Mouse (Mus musculus): Measurements from ENCODE around the gene Megf11.

Megf11 gene

DNA sequence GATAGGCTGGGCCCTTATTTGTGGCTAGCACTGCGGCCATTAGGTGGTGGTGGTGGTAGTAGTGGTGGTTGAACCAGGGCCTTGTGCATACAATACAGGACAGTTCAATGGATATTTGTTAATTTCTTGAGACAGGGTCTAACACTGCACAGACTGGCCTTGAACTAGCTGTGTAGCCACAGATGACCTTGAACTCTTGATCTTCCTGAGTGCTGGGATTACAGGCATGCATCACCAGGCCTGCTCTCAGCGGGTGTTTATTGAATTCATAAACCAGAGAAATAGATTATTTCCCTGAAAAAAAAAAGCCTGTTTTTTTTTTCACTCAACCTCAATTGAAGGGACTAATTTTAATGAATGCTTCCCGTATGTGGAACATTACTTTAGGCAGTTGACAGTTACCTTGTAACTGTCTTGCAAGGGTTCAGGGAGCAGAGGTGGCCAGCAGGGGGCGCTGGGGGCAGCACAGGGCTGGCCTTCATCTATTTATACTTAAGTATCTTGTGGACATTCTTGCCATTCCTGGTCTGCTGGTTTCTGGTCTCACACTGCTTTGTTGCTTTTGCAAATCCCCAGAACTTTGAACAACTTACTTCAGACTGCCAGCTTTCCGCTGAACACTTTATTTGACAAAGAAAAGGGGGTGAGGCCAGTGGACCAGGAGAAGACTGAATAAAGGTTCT is 8.6 kb downstream of the Megf11 start:
- DNase-seq (ENCODE audit: low read depth, low spot score): peak; percentile 46

DNA sequence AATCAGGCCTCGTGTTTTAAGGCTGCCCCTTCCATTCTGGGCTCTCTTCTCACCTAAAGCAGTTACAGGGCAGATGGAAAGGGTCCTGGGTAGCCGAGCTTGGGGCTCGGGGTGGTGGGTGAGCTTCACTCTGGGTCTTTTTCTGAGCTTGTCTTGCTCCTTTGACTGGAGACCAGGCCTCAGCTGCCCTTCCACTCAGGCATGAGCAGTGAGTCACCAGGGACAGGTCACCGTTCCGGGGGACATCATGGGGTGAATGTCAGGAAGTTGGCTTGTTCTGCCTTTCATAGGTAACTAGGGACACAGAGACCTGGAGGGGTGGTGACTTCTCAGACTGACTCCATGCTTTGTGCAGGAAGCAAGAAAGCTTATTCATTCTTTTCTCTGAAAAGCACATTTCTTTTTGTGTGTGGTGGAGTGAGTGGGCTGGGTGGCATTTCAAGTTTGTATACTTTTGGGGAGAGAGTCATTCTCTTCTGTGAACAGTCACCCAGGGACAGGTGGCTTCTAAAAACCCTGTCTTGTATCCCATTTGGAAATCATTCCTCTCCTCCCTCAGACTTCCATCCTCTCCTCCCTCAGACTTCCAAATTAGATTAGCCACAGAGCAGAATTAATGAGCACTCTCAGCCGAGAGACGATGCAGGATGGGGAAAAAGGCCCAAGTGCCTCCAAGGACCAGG is 10.0 kb downstream of the Megf11 start:
- DNase-seq (ENCODE audit: low read depth, low spot score): no peak

DNA sequence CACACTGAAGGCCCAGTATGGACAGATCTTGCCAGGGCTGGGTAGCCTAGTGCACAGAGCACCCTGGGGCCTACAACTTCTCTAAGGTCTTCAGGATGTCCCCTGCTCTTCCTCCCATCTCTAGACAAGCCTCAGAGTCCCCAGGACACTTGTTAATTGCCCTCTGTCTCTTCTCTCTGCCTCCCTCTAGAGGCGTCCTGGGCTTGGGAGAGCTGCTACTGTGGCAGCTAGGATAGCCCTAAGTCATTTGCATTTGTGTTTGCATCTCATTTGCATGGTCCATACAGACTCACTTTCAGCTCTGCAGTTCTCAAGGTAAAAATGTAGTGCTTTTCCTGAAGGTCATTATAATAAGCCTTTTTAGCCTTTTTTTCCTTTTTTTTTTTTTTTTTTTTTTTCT is 11.7 kb downstream of the Megf11 start:
- no peak for DNase-seq (ENCODE audit: low read depth, low spot score)

GRCm38 (mm10) chr9:64399121-64399520 is 13.7 kb downstream of the Megf11 start:
- no peak for DNase-seq (ENCODE audit: low read depth, low spot score)

DNA sequence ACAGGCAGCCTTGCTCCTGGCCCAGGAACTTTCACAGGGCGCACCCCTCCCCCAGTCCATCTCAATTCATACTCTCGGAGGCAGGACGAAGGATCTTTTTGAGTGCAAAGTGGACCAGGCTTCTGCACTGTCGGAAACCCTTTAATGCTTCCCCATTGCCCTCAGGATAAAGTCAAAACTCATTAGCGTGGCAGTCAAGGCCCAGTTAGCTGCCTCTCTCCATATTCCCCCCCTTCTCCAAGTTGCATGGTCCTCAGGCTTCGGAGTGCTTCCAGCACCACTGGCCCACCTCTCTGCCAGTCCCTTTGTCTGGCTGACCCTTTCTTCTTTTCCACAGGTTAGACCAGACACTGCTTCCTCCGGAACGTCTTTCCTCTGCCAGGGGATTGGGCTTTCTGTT is 16.7 kb downstream of the Megf11 start:
- no peak for DNase-seq (ENCODE audit: low read depth, low spot score)

- DNase-seq (ENCODE audit: low read depth, low spot score): no peak
Observed at GRCm38 (mm10) chr9:64406841-64407240, 21.4 kb downstream of the Megf11 start.

GRCm38 (mm10) chr9:64407390-64407970 is 22.1 kb downstream of the Megf11 start:
- DNase-seq (ENCODE audit: low read depth, low spot score): no peak

- no peak for DNase-seq (ENCODE audit: low read depth, low spot score)
Observed at GRCm38 (mm10) chr9:64408821-64409220, 23.4 kb downstream of the Megf11 start.

- no peak for DNase-seq (ENCODE audit: low read depth, low spot score)
Observed at GRCm38 (mm10) chr9:64420471-64420870, 35.0 kb downstream of the Megf11 start.

DNA sequence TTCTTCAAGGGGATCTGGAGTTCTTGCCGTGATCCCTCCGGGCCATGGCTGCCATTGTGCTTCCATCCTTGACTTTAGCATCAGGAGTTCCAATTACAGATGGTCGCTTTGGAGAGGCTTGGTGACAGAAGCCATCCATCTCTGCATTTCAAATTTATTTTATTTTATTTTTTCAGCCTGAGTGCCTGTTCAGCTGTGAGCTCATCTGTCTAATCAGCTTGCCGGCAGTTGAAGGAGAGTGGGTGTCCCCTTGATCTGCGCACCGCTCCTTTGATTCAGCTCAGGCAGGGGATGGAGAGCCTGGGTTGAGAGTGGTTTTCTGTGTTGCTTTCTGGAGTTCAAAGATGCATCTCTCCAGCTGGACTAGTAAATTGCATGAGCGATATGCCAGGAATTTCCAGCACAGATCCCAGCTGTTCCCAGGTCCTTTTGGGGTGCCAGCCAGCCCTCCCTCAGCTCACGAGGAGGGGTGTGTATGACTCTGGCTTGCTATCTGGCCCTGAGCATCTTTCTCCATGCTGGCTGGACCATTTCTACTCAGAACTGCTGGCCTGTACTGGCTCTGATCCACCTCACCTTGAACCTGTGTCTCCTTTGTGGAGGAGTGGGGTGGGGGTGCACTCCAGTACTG is 36.7 kb downstream of the Megf11 start:
- DNase-seq (ENCODE audit: low read depth, low spot score): no peak

GRCm38 (mm10) chr9:64423912-64424311 is 38.5 kb downstream of the Megf11 start:
- DNase-seq (ENCODE audit: low read depth, low spot score): no peak

- no peak for DNase-seq (ENCODE audit: low read depth, low spot score)
Observed at GRCm38 (mm10) chr9:64436121-64436520, 50.7 kb downstream of the Megf11 start.

- no peak for DNase-seq (ENCODE audit: low read depth, low spot score)
Observed at GRCm38 (mm10) chr9:64440101-64440500, 54.7 kb downstream of the Megf11 start.

- DNase-seq (ENCODE audit: low read depth, low spot score): no peak
Observed at GRCm38 (mm10) chr9:64445981-64446380, 60.6 kb downstream of the Megf11 start.

DNA sequence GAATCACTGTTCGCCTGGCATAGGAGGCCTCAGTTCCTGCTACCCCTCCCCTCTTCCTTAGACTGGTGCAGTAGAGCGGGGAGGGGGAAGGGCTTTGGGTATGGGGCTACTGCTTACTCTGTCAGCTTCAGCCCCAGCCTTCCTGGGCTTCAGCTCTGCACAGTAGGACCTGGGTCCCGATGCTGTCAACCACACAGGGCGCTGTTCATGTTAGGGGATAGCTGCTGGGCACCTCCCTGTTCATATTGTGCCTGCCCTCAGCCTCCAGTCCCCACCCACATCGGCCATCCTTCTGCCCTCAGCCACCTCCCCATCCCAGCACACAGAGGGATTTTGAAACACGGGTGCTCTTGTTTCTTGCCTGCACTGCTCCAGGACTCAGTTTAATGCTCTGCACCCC is 61.6 kb downstream of the Megf11 start:
- no peak for DNase-seq (ENCODE audit: low read depth, low spot score)

GRCm38 (mm10) chr9:64447522-64447921 is 62.1 kb downstream of the Megf11 start:
- DNase-seq (ENCODE audit: low read depth, low spot score): no peak

DNA sequence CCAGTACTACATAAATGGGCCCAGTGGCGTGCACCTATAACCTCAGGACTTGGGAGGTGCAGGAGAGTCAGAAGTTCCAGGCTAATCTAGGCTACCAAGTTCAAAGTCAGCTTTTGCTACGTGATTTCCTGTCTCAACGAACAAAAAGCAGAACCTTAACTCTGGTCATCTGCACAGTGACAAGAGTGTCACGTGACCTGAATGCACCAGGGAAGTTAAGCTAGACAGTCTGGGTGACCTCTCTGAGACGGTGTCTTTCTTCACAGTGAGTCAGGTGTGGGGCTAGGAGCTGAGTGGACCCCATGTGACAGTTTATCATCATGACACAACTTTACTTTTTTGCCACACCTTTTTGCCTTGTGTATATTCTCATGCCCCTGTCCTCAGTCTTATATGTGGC is 67.3 kb downstream of the Megf11 start:
- DNase-seq (ENCODE audit: low read depth, low spot score): no peak

DNA sequence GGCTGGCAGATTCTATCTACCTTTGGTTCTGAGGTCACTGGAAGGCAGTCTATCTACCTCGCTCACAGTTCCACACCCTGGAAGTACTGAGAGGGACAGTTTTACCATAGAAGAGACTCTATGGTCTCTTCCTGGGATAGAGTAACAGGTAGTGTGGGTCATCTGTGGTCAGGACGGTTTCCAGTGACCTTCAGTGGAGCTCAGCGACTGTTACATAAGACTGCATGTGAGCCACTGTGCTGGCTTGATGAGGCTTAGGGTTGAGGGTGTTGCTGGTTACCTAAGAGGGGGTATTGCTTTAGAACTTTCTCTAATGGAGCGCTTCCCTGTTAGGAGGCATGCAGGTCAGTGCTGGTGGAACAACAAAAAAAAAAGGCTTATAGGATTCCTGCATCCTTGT is 68.8 kb downstream of the Megf11 start:
- no peak for DNase-seq (ENCODE audit: low read depth, low spot score)

GRCm38 (mm10) chr9:64455910-64456309 is 70.5 kb downstream of the Megf11 start:
- no peak for DNase-seq (ENCODE audit: low read depth, low spot score)

DNA sequence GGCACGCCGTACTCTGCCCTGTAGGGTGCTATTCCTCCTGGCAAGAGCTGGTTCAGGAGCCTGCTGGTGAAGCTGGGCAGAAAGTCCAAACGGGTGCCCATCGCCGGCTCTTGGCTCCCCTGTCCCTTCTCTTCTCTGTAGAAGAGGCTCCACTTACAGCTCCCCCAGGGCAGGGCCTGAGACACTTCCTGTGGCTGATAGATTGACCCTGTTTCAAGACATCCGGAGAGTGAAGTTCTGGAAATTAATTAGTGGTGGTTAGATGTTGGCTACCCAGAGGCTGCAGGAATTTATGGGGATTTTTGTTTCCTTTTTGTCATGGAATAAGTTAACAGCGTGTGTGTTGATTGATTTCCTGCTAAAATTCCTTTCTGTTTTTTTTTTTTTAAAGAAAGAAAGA is 72.2 kb downstream of the Megf11 start:
- no peak for DNase-seq (ENCODE audit: low read depth, low spot score)

- no peak for DNase-seq (ENCODE audit: low read depth, low spot score)
Observed at GRCm38 (mm10) chr9:64461568-64462308, 76.3 kb downstream of the Megf11 start.

- no peak for DNase-seq (ENCODE audit: low read depth, low spot score)
Observed at GRCm38 (mm10) chr9:64462870-64463269, 77.4 kb downstream of the Megf11 start.

Measured in c-Kit-negative CD71-positive TER-119-positive erythroid progenitor cells, embryonic 14.5 days (primary cell).